Mouse (Mus musculus): ENCODE data around the gene Pacsin2. TPM values are rescaled to one million over a fixed set of nuclear protein-coding genes. Genes with fewer than 3 reads are reported as not detected.

Pacsin2 gene
- polyA plus RNA-seq, 1 experiment from 2014 or later, result 26.9 TPM

DNA sequence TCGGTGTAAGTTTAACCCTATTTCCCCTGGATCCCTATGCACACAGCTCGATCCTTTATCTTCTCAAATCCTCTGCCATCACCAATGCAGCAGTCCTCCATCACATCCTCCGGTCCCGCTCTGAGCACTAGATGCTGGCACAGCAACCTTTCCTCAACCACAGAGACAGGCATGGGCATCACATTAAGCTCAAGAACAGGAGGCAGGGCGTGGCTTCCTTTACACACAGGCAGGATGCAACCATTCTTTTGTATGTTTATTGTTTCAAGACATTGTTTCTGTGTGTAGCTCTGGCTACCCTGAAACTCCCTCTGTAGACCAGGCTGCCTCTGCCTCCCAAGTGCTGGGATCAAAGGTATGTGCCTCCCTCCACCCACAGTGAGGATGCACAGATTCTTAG is 8.8 kb downstream of the Pacsin2 start:
- WGBS, result 91% methylated on average over 5 of the region's 5 CpGs
- no peak for ATAC-seq
- no peak overlapping the region for H3K27ac ChIP-seq (ENCODE audit: low read depth, low read length)
- no peak overlapping the region for H3K4me2 ChIP-seq (ENCODE audit: low read length)
- peaks cover 3% of the 10 kb centered on the region for H3K4me1 ChIP-seq (ENCODE audit: control insufficient read depth, insufficient read depth, low read depth, low read length)
- H3K36me3 ChIP-seq (ENCODE audit: control insufficient read depth, insufficient read depth, low read length), result no peaks in the 10 kb centered on the region
- H3K9ac ChIP-seq (ENCODE audit: low read depth, low read length), result no peak overlapping the region
- H3K9me3 ChIP-seq (ENCODE audit: control insufficient read depth, low read length), result no peaks in the 10 kb centered on the region
- no peak overlapping the region for H3K4me3 ChIP-seq (ENCODE audit: low read length)
- no peaks in the 10 kb centered on the region for H3K27me3 ChIP-seq (replicated peaks; ENCODE audit: control insufficient read depth, insufficient read depth, low read length)

DNA sequence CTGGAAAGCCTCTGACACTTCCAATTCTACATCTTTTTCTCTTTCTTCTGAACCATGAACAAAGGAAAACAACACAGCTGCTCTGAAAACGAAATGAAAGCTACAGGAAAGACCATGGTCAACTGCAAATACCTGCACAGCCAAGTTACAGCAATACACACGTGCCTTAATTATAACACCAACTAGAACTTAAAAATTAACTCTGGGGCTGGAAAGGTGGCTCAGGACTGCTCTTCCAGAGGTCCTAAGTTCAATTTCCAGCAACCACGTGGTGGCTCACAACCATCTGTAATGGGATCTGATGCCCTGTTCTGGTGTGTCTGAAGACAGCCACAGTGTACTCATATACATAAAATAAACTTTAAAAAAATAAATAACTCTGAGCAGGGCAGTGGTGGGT is 9.4 kb downstream of the Pacsin2 start:
- Histone ChIP-seq H3K9ac (ENCODE audit: low read depth, low read length) (no peak overlapping the region), H3K36me3 (ENCODE audit: control insufficient read depth, insufficient read depth, low read length) (no peaks in the 10 kb centered on the region), H3K4me3 (ENCODE audit: low read length) (no peak overlapping the region), H3K4me2 (ENCODE audit: low read length) (no peak overlapping the region), H3K4me1 (ENCODE audit: control insufficient read depth, insufficient read depth, low read depth, low read length) (peaks cover 3% of the 10 kb centered on the region), H3K27me3 (replicated peaks; ENCODE audit: control insufficient read depth, insufficient read depth, low read length) (no peaks in the 10 kb centered on the region), H3K27ac (ENCODE audit: low read depth, low read length) (no peak overlapping the region), H3K9me3 (ENCODE audit: control insufficient read depth, low read length) (no peaks in the 10 kb centered on the region)
- WGBS, result 75% methylated on average over 3 of the region's 3 CpGs
- no peak for ATAC-seq

- 92% methylated on average over 7 of the region's 7 CpGs for WGBS
- no peak for ATAC-seq
- peaks cover 3% of the 10 kb centered on the region for H3K4me1 ChIP-seq (ENCODE audit: control insufficient read depth, insufficient read depth, low read depth, low read length)
These were observed 10.0 kb downstream of the Pacsin2 start for GRCm38 (mm10) chr15:83454419-83454818.

GRCm38 (mm10) chr15:83453879-83454278 is 10.5 kb downstream of the Pacsin2 start:
- no peak for ATAC-seq
- no peaks in the 10 kb centered on the region for H3K27me3 ChIP-seq (replicated peaks; ENCODE audit: control insufficient read depth, insufficient read depth, low read length)
- H3K4me1 ChIP-seq (ENCODE audit: control insufficient read depth, insufficient read depth, low read depth, low read length), result peaks cover 3% of the 10 kb centered on the region
- WGBS, result 86% methylated on average over 3 of the region's 3 CpGs
- no peaks in the 10 kb centered on the region for H3K36me3 ChIP-seq (ENCODE audit: control insufficient read depth, insufficient read depth, low read length)
- H3K4me2 ChIP-seq (ENCODE audit: low read length), result no peak overlapping the region
- no peak overlapping the region for H3K9ac ChIP-seq (ENCODE audit: low read depth, low read length)
- H3K27ac ChIP-seq (ENCODE audit: low read depth, low read length), result no peak overlapping the region
- H3K9me3 ChIP-seq (ENCODE audit: control insufficient read depth, low read length), result no peaks in the 10 kb centered on the region
- H3K4me3 ChIP-seq (ENCODE audit: low read length), result no peak overlapping the region

More at GRCm38 (mm10) chr15:83454419-83454818, 10.0 kb downstream of the Pacsin2 start:
- no peaks in the 10 kb centered on the region for H3K27me3 ChIP-seq (replicated peaks; ENCODE audit: control insufficient read depth, insufficient read depth, low read length)
- no peak overlapping the region for H3K27ac ChIP-seq (ENCODE audit: low read depth, low read length)
- H3K9me3 ChIP-seq (ENCODE audit: control insufficient read depth, low read length), result no peaks in the 10 kb centered on the region
- no peak overlapping the region for H3K4me3 ChIP-seq (ENCODE audit: low read length)
- no peaks in the 10 kb centered on the region for H3K36me3 ChIP-seq (ENCODE audit: control insufficient read depth, insufficient read depth, low read length)
- H3K4me2 ChIP-seq (ENCODE audit: low read length), result no peak overlapping the region
- no peak overlapping the region for H3K9ac ChIP-seq (ENCODE audit: low read depth, low read length)

DNA sequence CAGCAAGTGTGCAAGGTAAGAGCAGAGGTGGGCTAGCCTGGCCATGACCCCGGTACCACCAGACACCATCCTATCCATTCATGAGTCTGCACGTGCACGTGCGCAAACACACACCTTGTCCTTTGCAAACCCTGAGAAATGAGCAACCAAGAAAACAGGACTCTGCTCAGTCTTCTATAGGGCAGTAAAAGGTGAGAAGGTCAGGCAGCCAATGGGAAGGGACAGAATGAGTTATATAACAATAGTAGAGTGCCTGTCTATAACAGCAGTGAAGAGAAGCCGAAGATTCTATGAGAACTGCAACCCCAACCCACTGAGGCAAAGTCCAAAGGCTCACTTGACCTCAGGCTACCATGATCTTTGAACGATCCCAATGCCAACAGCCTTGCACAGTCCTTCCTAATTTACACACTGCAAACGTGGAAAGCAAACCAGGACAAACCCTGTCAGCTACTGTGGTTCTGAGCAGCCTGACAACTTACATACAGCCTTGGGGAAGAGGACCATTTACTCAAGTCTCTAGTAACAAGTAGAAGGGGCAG is 12.1 kb downstream of the Pacsin2 start:
- peaks cover 3% of the 10 kb centered on the region for H3K4me1 ChIP-seq (ENCODE audit: control insufficient read depth, insufficient read depth, low read depth, low read length)
- no peaks in the 10 kb centered on the region for H3K9me3 ChIP-seq (ENCODE audit: control insufficient read depth, low read length)
- ATAC-seq, result no peak
- H3K4me2 ChIP-seq (ENCODE audit: low read length), result no peak overlapping the region
- no peak overlapping the region for H3K4me3 ChIP-seq (ENCODE audit: low read length)
- peak overlapping the region; percentile 29; the same call in 1 of the 2 replicates for H3K27ac ChIP-seq (ENCODE audit: low read depth, low read length)
- 83% methylated on average over 7 of the region's 7 CpGs for WGBS
- no peaks in the 10 kb centered on the region for H3K36me3 ChIP-seq (ENCODE audit: control insufficient read depth, insufficient read depth, low read length)
- no peaks in the 10 kb centered on the region for H3K27me3 ChIP-seq (replicated peaks; ENCODE audit: control insufficient read depth, insufficient read depth, low read length)
- H3K9ac ChIP-seq (ENCODE audit: low read depth, low read length), result no peak overlapping the region

DNA sequence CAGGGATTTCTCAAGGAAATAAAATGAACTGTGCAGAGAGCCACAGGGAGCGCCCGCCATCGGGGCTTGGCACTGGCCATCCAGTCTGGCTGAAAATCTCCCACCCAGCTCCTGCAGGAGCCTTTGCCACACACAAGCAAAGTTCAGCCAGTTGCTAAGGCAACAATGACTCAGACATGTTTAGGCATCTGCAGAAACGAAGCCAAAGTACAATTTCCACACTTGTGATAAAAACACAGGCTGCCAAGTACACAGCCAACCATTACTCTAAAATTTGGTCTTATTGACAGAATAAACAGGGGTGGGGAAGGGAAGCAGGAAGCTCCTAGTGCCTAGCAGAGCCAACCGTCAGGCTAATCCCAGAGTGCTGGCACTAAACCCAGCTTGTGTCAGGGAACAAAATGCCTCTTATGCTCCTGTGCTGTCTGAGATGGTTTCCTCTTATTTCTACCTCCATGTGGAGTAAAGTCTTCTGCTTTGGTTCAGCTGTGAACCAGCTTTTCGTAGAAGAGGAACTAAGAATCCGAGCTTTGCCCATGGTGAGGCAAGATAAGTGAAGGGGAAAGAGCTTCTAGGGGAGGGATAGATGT is 12.7 kb downstream of the Pacsin2 start:
- H3K9ac ChIP-seq (ENCODE audit: low read depth, low read length), result no peak overlapping the region
- no peaks in the 10 kb centered on the region for H3K27me3 ChIP-seq (replicated peaks; ENCODE audit: control insufficient read depth, insufficient read depth, low read length)
- 61% methylated on average over 7 of the region's 7 CpGs for WGBS
- peak; percentile 71 for ATAC-seq
- H3K4me3 ChIP-seq (ENCODE audit: low read length), result no peak overlapping the region
- H3K36me3 ChIP-seq (ENCODE audit: control insufficient read depth, insufficient read depth, low read length), result no peaks in the 10 kb centered on the region
- peak overlapping the region; percentile 29; the same call in 1 of the 2 replicates for H3K27ac ChIP-seq (ENCODE audit: low read depth, low read length)
- no peak overlapping the region for H3K4me2 ChIP-seq (ENCODE audit: low read length)
- no peaks in the 10 kb centered on the region for H3K9me3 ChIP-seq (ENCODE audit: control insufficient read depth, low read length)
- peaks cover 3% of the 10 kb centered on the region for H3K4me1 ChIP-seq (ENCODE audit: control insufficient read depth, insufficient read depth, low read depth, low read length)

- no peak for ATAC-seq
- no peak overlapping the region for H3K27ac ChIP-seq (ENCODE audit: low read depth, low read length)
- no peaks in the 10 kb centered on the region for H3K36me3 ChIP-seq (ENCODE audit: control insufficient read depth, insufficient read depth, low read length)
- H3K9ac ChIP-seq (ENCODE audit: low read depth, low read length), result no peak overlapping the region
- 77% methylated on average over 2 of the region's 2 CpGs for WGBS
- H3K4me3 ChIP-seq (ENCODE audit: low read length), result no peak overlapping the region
- no peaks in the 10 kb centered on the region for H3K9me3 ChIP-seq (ENCODE audit: control insufficient read depth, low read length)
- H3K27me3 ChIP-seq (replicated peaks; ENCODE audit: control insufficient read depth, insufficient read depth, low read length), result no peaks in the 10 kb centered on the region
- no peak overlapping the region for H3K4me2 ChIP-seq (ENCODE audit: low read length)
- H3K4me1 ChIP-seq (ENCODE audit: control insufficient read depth, insufficient read depth, low read depth, low read length), result peaks cover 3% of the 10 kb centered on the region
These were observed 14.4 kb downstream of the Pacsin2 start for GRCm38 (mm10) chr15:83450007-83450406.

- peaks cover 3% of the 10 kb centered on the region for H3K4me1 ChIP-seq (ENCODE audit: control insufficient read depth, insufficient read depth, low read depth, low read length)
- no peaks in the 10 kb centered on the region for H3K27me3 ChIP-seq (replicated peaks; ENCODE audit: control insufficient read depth, insufficient read depth, low read length)
- no peak overlapping the region for H3K27ac ChIP-seq (ENCODE audit: low read depth, low read length)
- ATAC-seq, result no peak
- H3K4me3 ChIP-seq (ENCODE audit: low read length), result no peak overlapping the region
- no peaks in the 10 kb centered on the region for H3K36me3 ChIP-seq (ENCODE audit: control insufficient read depth, insufficient read depth, low read length)
- H3K4me2 ChIP-seq (ENCODE audit: low read length), result no peak overlapping the region
- H3K9ac ChIP-seq (ENCODE audit: low read depth, low read length), result no peak overlapping the region
- no peaks in the 10 kb centered on the region for H3K9me3 ChIP-seq (ENCODE audit: control insufficient read depth, low read length)
- WGBS, result 68% methylated on average over 5 of the region's 5 CpGs
These were observed 15.8 kb downstream of the Pacsin2 start for GRCm38 (mm10) chr15:83448646-83449045.

GRCm38 (mm10) chr15:83447791-83448544 is 16.4 kb downstream of the Pacsin2 start:
- ATAC-seq, result no peak
- Histone ChIP-seq H3K4me2 (ENCODE audit: low read length) (no peak overlapping the region), H3K4me3 (ENCODE audit: low read length) (no peak overlapping the region), H3K27ac (ENCODE audit: low read depth, low read length) (no peak overlapping the region), H3K9ac (ENCODE audit: low read depth, low read length) (no peak overlapping the region), H3K36me3 (ENCODE audit: control insufficient read depth, insufficient read depth, low read length) (no peaks in the 10 kb centered on the region), H3K4me1 (ENCODE audit: control insufficient read depth, insufficient read depth, low read depth, low read length) (peaks cover 3% of the 10 kb centered on the region), H3K27me3 (replicated peaks; ENCODE audit: control insufficient read depth, insufficient read depth, low read length) (no peaks in the 10 kb centered on the region), H3K9me3 (ENCODE audit: control insufficient read depth, low read length) (no peaks in the 10 kb centered on the region)
- 54% methylated on average over 10 of the region's 10 CpGs for WGBS
